Mouse (Mus musculus) liver, embryonic 13.5 days (tissue): Measurements from ENCODE around the gene Mus81. TPM values are rescaled to one million over a fixed set of nuclear protein-coding genes. Genes with fewer than 3 reads are reported as not detected.
A peak's percentile ranks its signal among the peaks of the same experiment; 100 is the strongest.

Experiments used
- ATAC-seq: fragments of 200-750 bp; cut with Nextera tagmentation; 2 replicates; pipeline ENCODE4 v1.8.0; 2017; ENCODE audit warnings: low read depth, mild to moderate bottlenecking, moderate number of reproducible peaks, moderate library complexity
- DNase-seq: peaks from one replicate; pipeline ENCODE4 v3.0.0; 2022
- H3K27ac ChIP-seq: fragments of 300-500 bp; sonication (generic); 2 replicates; pipeline ENCODE4 v1.5.1; 2015; ENCODE audit warnings: moderate library complexity, mild to moderate bottlenecking, inconsistent platforms
- H3K27me3 ChIP-seq: fragments of 300-500 bp; sonication (generic); 2 replicates; pipeline ENCODE4 v1.6.1; 2015; ENCODE audit warnings: mild to moderate bottlenecking, inconsistent platforms
- H3K36me3 ChIP-seq: fragments of 300-500 bp; sonication (generic); 2 replicates; pipeline ENCODE4 v1.6.1; 2015; ENCODE audit warnings: mild to moderate bottlenecking, inconsistent platforms
- H3K4me1 ChIP-seq: fragments of 300-500 bp; sonication (generic); replicated peaks from 2 replicates; pipeline ENCODE4 v1.6.1; 2015; ENCODE audit warnings: inconsistent platforms
- H3K4me2 ChIP-seq: fragments of 300-500 bp; sonication (generic); 2 replicates; pipeline ENCODE4 v1.6.1; 2015; ENCODE audit warnings: inconsistent platforms, mild to moderate bottlenecking, moderate library complexity
- H3K4me3 ChIP-seq: fragments of 300-500 bp; sonication (generic); replicated peaks from 2 replicates; pipeline ENCODE4 v1.5.1; 2015; ENCODE audit warnings: mild to moderate bottlenecking, inconsistent platforms
- H3K9ac ChIP-seq: fragments of 300-500 bp; sonication (generic); 2 replicates; pipeline ENCODE4 v1.6.1; 2015; ENCODE audit warnings: mild to moderate bottlenecking, inconsistent platforms
- H3K9me3 ChIP-seq: fragments of 300-500 bp; sonication (generic); replicated peaks from 2 replicates; pipeline ENCODE4 v1.6.1; 2016; ENCODE audit warnings: inconsistent platforms
- WGBS: fragments of 180-500 bp; shearing (Covaris S2); methylation state at CpG from one replicate; pipeline ENCODE4 v1.1.7; 2015; ENCODE audit not compliant: insufficient replicate concordance; 5-methylcytosine and 5-hydroxymethylcytosine counted together
- polyA plus RNA-seq: library from polyadenylated mRNA; unstranded; fragments of >200 nt; fragmentation: Nextera tagmentation; extraction: Ambion mirVana; gene quantifications from 2 replicates; pipeline ENCODE4 v1.2.1, GENCODE M21; 2015

Gene Mus81
- polyA plus RNA-seq, 1 experiment from 2014 or later, result 16.3 TPM

DNA sequence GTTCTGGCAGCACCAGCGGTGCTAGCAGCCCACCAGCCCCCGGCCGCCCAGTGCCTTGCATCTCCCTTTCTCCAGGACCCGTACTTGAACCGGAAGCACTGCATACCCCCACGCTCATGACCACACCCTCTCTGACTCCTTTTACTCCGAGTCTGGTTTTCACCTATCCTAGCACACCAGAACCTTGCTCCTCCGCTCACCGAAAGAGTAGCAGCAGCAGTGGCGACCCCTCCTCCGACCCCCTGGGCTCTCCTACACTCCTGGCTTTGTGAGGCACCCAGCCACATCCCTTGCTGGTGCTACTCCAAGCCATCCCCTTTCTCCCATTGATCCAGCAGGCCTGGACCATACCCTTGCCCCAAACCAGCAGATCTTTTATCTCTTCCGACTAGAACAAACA lies 33.2 kb downstream of the Mus81 start:
- WGBS, result 69% methylated on average over 12 of the region's 12 CpGs
- Histone ChIP-seq H3K36me3 (0 out of 2 replicates have a peak, but pooled peaks cover 2% of the 10 kb centered on the region), H3K4me1 (peaks cover 49% of the 10 kb centered on the region), H3K9me3 (no peaks in the 10 kb centered on the region), H3K27me3 (peaks cover 13% of the 10 kb centered on the region), H3K27ac (no peak overlapping the region), H3K9ac (no peak overlapping the region), H3K4me2 (peak overlapping the region; percentile 99), H3K4me3 (no peak overlapping the region)
- DNase-seq (no peak), ATAC-seq (no peak)

GRCm38 (mm10) chr19:5451766-5452165 lies 36.4 kb downstream of the Mus81 start:
- peaks cover 46% of the 10 kb centered on the region for H3K27me3 ChIP-seq
- H3K4me3 ChIP-seq, result no peak overlapping the region
- 0 out of 2 replicates have a peak, but pooled peaks cover 2% of the 10 kb centered on the region for H3K36me3 ChIP-seq
- H3K4me2 ChIP-seq, result no peak overlapping the region
- peaks cover 45% of the 10 kb centered on the region for H3K4me1 ChIP-seq
- no peak overlapping the region for H3K9ac ChIP-seq
- no peak for ATAC-seq
- no peaks in the 10 kb centered on the region for H3K9me3 ChIP-seq
- 60% methylated on average over 6 of the region's 6 CpGs for WGBS
- DNase-seq, result no peak
- H3K27ac ChIP-seq, result no peak overlapping the region

- WGBS, result 68% methylated on average over 3 of the region's 3 CpGs
- no peaks in the 10 kb centered on the region for H3K9me3 ChIP-seq
- peaks cover 60% of the 10 kb centered on the region for H3K27me3 ChIP-seq
- ATAC-seq (no peak), DNase-seq (no peak)
- H3K36me3 ChIP-seq, result 0 out of 2 replicates have a peak, but pooled peaks cover 2% of the 10 kb centered on the region
- H3K9ac ChIP-seq, result no peak overlapping the region
- no peak overlapping the region for H3K4me3 ChIP-seq
- H3K4me1 ChIP-seq, result peaks cover 24% of the 10 kb centered on the region
- H3K27ac ChIP-seq, result no peak overlapping the region
- no peak overlapping the region for H3K4me2 ChIP-seq
Measured at GRCm38 (mm10) chr19:5449673-5450072, 38.5 kb downstream of the Mus81 start.

- DNase-seq (peak; percentile 65), ATAC-seq (peak; percentile 73)
- peaks cover 71% of the 10 kb centered on the region for H3K27me3 ChIP-seq
- H3K9ac ChIP-seq, result peak overlapping the region; percentile 49; the same call in 1 of the 2 replicates
- H3K36me3 ChIP-seq, result no peaks in the 10 kb centered on the region
- no peaks in the 10 kb centered on the region for H3K9me3 ChIP-seq
- WGBS, result 6% methylated on average over 36 of the region's 36 CpGs
- H3K4me2 ChIP-seq, result peak overlapping the region; percentile 87
- H3K4me1 ChIP-seq, result peaks cover 22% of the 10 kb centered on the region
- H3K27ac ChIP-seq, result no peak overlapping the region
- peak overlapping the region; percentile 64 for H3K4me3 ChIP-seq
Measured at GRCm38 (mm10) chr19:5448354-5449150, 39.6 kb downstream of the Mus81 start.

- ATAC-seq (peak; percentile 57), DNase-seq (peak; percentile 60)
- Histone ChIP-seq H3K4me1 (peaks cover 22% of the 10 kb centered on the region), H3K36me3 (no peaks in the 10 kb centered on the region), H3K4me3 (peak within 1 kb of the TSS; percentile 64), H3K27me3 (peaks cover 71% of the 10 kb centered on the region), H3K4me2 (peak within 1 kb of the TSS; percentile 87), H3K27ac (no peak within 1 kb of the TSS), H3K9ac (peak within 1 kb of the TSS; percentile 49), H3K9me3 (no peaks in the 10 kb centered on the region)
- 1% methylated on average over 70 of the region's 70 CpGs for WGBS
Measured at GRCm38 (mm10) chr19:5447515-5448353, 40.5 kb downstream of the Mus81 start, which contains the start of gene Fosl1. Fosl1 (plus strand) TSS chr19:5447547.

GRCm38 (mm10) chr19:5445747-5446146 lies 42.5 kb downstream of the Mus81 start:
- 80% methylated on average over 5 of the region's 5 CpGs for WGBS
- H3K27me3 ChIP-seq, result peaks cover 71% of the 10 kb centered on the region
- no peak overlapping the region for H3K9ac ChIP-seq
- DNase-seq (no peak), ATAC-seq (no peak)
- H3K36me3 ChIP-seq, result no peaks in the 10 kb centered on the region
- H3K4me3 ChIP-seq, result no peak overlapping the region
- H3K27ac ChIP-seq, result no peak overlapping the region
- H3K9me3 ChIP-seq, result no peaks in the 10 kb centered on the region
- H3K4me2 ChIP-seq, result no peak overlapping the region
- peaks cover 22% of the 10 kb centered on the region for H3K4me1 ChIP-seq

- 40% methylated on average over 7 of the region's 7 CpGs for WGBS
- no peak for ATAC-seq
- H3K4me1 ChIP-seq, result peaks cover 22% of the 10 kb centered on the region
Measured at GRCm38 (mm10) chr19:5444954-5445353, 43.2 kb downstream of the Mus81 start.

DNA sequence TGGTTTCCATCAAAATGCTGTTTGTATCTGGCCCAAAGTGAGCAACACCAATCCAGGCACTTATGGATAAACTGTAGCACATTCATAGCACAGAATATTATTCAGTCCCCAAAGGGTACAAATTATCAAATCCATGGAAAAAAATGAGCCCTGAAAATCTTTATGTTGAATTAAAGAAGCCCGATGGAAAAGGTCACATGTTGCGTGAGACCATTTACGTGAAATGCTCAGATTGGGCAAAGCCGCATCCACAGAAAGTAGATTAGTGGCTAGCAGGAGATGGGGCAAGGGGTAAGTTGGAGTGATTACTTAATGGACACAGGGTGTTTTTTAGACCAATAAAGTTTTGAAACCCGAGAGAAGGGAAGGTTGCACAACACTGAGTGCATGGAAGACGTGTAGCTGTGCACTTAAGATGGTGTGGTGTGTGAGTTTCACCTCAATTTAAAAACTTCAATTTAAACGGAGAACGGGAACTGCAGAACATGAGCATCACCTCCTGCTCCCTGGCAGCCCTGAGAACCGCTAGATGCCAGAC lies 43.8 kb downstream of the Mus81 start:
- Histone ChIP-seq H3K4me1 (peaks cover 22% of the 10 kb centered on the region), H3K4me3 (no peak overlapping the region), H3K36me3 (no peaks in the 10 kb centered on the region), H3K27me3 (peaks cover 59% of the 10 kb centered on the region), H3K27ac (no peak overlapping the region), H3K9ac (no peak overlapping the region), H3K4me2 (no peak overlapping the region), H3K9me3 (peaks cover 5% of the 10 kb centered on the region)
- DNase-seq (no peak), ATAC-seq (no peak)
- 57% methylated on average over 9 of the region's 9 CpGs for WGBS

More at GRCm38 (mm10) chr19:5444954-5445353, 43.2 kb downstream of the Mus81 start:
- Histone ChIP-seq H3K4me3 (no peak overlapping the region), H3K9ac (no peak overlapping the region), H3K36me3 (no peaks in the 10 kb centered on the region), H3K4me2 (no peak overlapping the region), H3K27me3 (peaks cover 64% of the 10 kb centered on the region), H3K27ac (no peak overlapping the region), H3K9me3 (peaks cover 5% of the 10 kb centered on the region)
- no peak for DNase-seq

DNA sequence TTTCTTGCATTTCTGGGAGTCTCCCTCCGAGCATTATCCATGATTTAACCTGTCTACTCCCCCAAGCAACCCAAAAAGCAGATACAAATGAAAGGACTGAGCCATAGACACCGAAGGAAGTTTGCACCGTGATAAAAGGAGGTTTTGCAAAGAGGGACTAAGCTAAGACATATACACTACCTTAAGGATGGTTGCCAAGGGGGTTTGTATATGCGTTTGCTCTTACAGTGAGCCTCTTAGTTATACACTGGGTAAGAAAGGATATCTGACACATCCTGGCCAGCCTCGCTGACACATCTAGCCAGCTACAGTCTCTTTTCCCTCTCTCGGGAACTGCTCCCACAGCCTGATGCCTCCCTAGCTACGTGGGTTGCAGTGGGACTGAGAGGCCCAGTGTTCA lies 54.3 kb downstream of the Mus81 start:
- WGBS, result 52% methylated on average over 7 of the region's 7 CpGs
- no peak for DNase-seq
- no peaks in the 10 kb centered on the region for H3K9me3 ChIP-seq
- no peak overlapping the region for H3K4me3 ChIP-seq
- peaks cover 20% of the 10 kb centered on the region for H3K4me1 ChIP-seq
- no peak for ATAC-seq
- H3K4me2 ChIP-seq, result peak overlapping the region; percentile 79
- H3K27ac ChIP-seq, result peak overlapping the region; percentile 60; the same call in 1 of the 2 replicates
- no peaks in the 10 kb centered on the region; the same call in 1 of the 2 replicates for H3K27me3 ChIP-seq
- H3K36me3 ChIP-seq, result no peaks in the 10 kb centered on the region
- H3K9ac ChIP-seq, result peak overlapping the region; percentile 60; the same call in 1 of the 2 replicates

DNA sequence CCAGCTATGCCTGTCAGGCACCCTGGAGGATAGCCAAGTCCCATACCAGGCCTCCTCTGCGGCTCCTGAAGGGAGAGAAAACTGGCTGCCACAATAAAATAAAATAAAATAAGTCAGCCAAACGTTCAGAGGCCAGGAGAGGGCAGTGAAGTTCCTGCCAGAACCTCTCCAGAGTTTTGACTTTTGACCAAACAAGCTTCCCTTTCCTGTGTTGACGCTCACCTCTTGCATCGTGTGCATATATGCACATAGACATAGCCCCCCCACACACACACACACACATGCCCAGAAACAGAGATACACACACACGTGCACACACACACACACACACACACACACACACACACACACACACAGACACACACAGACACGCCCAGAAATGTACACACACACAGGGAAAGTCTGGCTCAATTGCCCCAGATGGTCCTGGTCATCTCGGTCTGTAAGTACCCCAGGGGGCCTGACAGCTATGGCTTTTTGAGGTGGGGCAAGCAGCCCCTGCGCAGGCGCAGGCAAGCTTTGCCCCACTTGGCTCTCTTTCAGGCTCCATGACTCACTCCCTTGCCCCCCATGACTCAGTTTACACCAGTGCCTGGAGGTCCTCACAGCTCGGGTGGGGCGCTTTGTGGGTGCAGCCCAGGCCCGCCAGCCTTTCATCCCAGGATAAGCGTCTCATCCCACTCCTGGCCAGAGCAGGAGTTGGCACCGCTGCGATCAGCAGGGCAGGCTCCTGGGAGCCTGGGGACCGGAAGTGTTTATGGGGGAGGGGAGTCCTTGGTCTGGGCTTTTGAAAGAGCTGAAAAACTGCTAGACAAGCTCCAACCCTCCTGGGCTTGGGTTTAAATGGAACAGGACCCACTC lies 55.0 kb downstream of the Mus81 start:
- Histone ChIP-seq H3K27me3 (no peaks in the 10 kb centered on the region; the same call in 1 of the 2 replicates), H3K4me2 (peak overlapping the region; percentile 79), H3K9me3 (no peaks in the 10 kb centered on the region), H3K4me3 (peak overlapping the region; percentile 51), H3K9ac (peak overlapping the region; percentile 60), H3K27ac (peak overlapping the region; percentile 60), H3K4me1 (peaks cover 20% of the 10 kb centered on the region), H3K36me3 (no peaks in the 10 kb centered on the region)
- 5% methylated on average over 16 of the region's 16 CpGs for WGBS
- DNase-seq (no peak), ATAC-seq (peak; percentile 60)
